Mouse (Mus musculus): Measurements from ENCODE around the gene Sox6.

DNA sequence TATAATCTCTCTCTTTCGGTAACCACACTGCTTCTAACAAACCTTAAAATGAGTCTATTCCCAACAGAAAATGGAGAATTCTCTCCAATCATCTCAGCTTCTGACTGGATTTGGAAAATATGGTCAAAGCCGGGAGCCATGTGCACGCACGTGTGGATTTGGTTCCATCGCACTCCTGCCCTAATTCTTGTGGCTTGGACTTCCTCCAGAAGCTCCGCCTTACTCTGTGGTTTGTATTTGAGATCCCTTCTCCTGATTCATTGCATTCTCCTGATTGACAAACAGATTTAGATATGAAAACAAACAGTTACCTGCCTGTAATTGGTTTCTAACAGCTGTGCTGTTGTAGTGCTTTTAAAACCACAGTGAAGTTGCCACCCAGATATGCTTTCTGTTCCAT lies 351.9 kb downstream of the Sox6 start:
- TF ChIP-seq ZNF384 (IDR thresholded peaks at IDR 0.05; ENCODE audit: low read depth, low read length), result no peak
- no peak for TF ChIP-seq CHD2 (IDR thresholded peaks at IDR 0.05; ENCODE audit: low read depth, low read length)
- TF ChIP-seq HCFC1 (IDR thresholded peaks at IDR 0.05; ENCODE audit: borderline replicate concordance, insufficient read depth, low read length), result no peak
- TF ChIP-seq MAFK (IDR thresholded peaks at IDR 0.05; ENCODE audit: insufficient read depth, low read depth, low read length), result no peak
- TF ChIP-seq ZC3H11A (IDR thresholded peaks at IDR 0.05; ENCODE audit: borderline replicate concordance, low read depth, low read length), result no peak
